Mouse (Mus musculus): Measurements from ENCODE around the gene Cast. TPM values are rescaled to one million over a fixed set of nuclear protein-coding genes. Genes with fewer than 3 reads are reported as not detected.

Cast gene
- polyA plus RNA-seq, 1 experiment from 2014 or later: 47.4 TPM

GRCm38 (mm10) chr13:74696225-74696624, 112.4 kb downstream of the Cast start:
- no peak for DNase-seq (ENCODE audit: low spot score)

- DNase-seq (ENCODE audit: low spot score): no peak
These were observed 113.0 kb downstream of the Cast start for GRCm38 (mm10) chr13:74695497-74696193.

Other genes with a start within 250 kb of the Cast start
- gene Erap1, start 169.2 kb downstream of the Cast start, polyA plus RNA-seq (2015; fragmentation: Nextera tagmentation; extraction: Ambion mirVana): 57.8 and 58.9 TPM in 2 replicates

Measured in thymus, postnatal 0 days (tissue).